Mouse (Mus musculus): ENCODE measurements around the gene Igf1r. TPM values are rescaled to one million over a fixed set of nuclear protein-coding genes. Genes with fewer than 3 reads are reported as not detected.

Igf1r gene
- polyA plus RNA-seq, 1 experiment: 21.3 TPM

DNA sequence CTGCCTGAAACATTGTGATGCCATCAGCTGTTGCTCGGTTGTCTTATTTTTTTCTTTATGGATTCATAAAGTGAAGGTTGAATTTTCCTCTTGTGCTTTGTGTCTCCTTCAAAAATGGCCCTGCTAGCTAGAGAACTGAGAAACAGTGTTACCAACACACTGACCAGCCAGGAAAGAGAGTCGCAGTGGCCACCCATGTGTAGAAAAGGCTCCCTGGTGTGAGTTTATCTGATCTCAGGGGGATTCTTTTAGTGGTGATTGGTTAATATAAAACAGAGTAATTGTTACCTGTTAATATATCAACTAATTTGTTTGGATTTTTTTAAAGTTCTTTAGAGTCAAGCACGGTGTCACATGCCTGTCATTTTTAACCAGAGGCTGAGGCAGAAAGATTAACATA lies 33.2 kb upstream of the Igf1r start:
- TF ChIP-seq CTCF (IDR thresholded peaks at IDR 0.05; ENCODE audit: control insufficient read depth, insufficient read depth, low read length) (no peak), POLR2A (IDR thresholded peaks at IDR 0.05; ENCODE audit: borderline replicate concordance, control insufficient read depth, low read depth, low read length) (no peak)
- WGBS: 81% methylated on average over 3 of the region's 3 CpGs
- Histone ChIP-seq H3K4me1 (ENCODE audit: control insufficient read depth, insufficient read depth, low read length) (no peaks in the 10 kb centered on the region; the same call in 1 of the 2 replicates), H3K4me3 (replicated peaks; ENCODE audit: control insufficient read depth, low read depth, low read length) (no peak overlapping the region), H3K27ac (ENCODE audit: control insufficient read depth, insufficient read depth, low read depth, low read length, poor library complexity) (no peak overlapping the region)

DNA sequence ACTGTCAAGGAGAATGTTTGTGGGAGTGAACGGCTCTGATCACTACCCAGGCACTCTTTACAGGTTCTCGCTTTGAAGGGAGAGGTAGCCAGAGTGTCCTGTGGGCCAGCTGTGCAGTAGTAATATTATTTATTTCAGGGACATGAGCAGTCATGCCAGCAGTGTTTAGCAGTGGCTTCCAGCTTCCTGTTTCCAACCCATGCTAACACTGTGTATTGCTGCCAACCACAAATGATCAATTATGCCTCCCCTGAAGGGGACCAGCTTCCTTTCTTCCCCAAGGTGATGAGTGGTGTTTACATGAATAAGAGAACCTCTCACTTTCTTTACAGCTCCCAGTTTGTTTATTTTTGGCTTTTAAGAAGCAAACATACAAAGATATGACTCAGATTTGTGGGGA lies 28.4 kb upstream of the Igf1r start:
- H3K4me3 ChIP-seq (replicated peaks; ENCODE audit: control insufficient read depth, low read depth, low read length): no peak overlapping the region
- no peak overlapping the region for H3K27ac ChIP-seq (ENCODE audit: control insufficient read depth, insufficient read depth, low read depth, low read length, poor library complexity)
- TF ChIP-seq POLR2A (IDR thresholded peaks at IDR 0.05; ENCODE audit: borderline replicate concordance, control insufficient read depth, low read depth, low read length) (no peak), CTCF (IDR thresholded peaks at IDR 0.05; ENCODE audit: control insufficient read depth, insufficient read depth, low read length) (no peak)
- 27% methylated on average over 2 of the region's 2 CpGs for WGBS
- no peaks in the 10 kb centered on the region; the same call in 1 of the 2 replicates for H3K4me1 ChIP-seq (ENCODE audit: control insufficient read depth, insufficient read depth, low read length)

DNA sequence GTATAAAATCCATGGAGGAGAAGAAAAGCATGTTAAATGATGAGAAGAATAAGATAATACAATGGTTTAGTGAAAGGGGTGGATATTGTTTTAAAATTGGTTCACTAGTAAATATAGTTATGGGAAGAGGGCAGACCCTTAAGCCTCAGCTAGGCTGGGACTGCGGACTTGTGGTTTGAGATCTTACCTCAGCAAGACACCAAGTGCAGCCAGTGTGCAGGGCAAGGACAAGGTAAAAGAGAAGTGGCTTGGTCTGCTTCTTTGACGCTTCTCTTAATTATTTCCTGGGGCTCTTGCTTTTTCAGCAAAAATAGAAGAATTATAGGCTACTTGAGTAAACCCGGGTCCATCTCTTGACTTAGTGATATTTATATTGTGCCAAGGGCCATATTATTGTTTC lies 22.5 kb upstream of the Igf1r start:
- Histone ChIP-seq H3K4me3 (replicated peaks; ENCODE audit: control insufficient read depth, low read depth, low read length) (no peak overlapping the region), H3K4me1 (ENCODE audit: control insufficient read depth, insufficient read depth, low read length) (no peaks in the 10 kb centered on the region; the same call in 1 of the 2 replicates), H3K27ac (ENCODE audit: control insufficient read depth, insufficient read depth, low read depth, low read length, poor library complexity) (no peak overlapping the region)
- TF ChIP-seq POLR2A (IDR thresholded peaks at IDR 0.05; ENCODE audit: borderline replicate concordance, control insufficient read depth, low read depth, low read length) (no peak), CTCF (IDR thresholded peaks at IDR 0.05; ENCODE audit: control insufficient read depth, insufficient read depth, low read length) (no peak)
- WGBS: 3% methylated on average over 3 of the region's 3 CpGs

DNA sequence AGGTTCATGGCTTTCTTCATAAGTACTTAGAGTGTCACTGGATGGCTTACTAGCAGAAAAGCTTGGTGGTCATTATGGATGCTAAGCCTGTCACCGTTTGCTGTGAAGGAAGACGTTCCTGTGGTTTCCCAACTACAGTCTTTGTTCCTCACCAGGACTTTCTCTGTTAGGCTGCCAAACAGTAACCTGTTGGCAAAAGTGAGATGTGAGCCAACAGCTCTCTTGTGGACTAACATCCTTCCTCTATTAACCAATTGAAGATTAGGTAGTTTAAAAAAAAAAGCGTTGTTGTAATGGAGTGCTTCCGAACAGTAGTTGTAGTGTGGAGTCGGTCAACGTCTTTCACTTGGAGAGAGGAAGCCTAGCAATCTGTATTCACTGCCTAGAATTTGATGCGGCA lies 15.8 kb upstream of the Igf1r start:
- 39% methylated on average over 7 of the region's 7 CpGs for WGBS
- Histone ChIP-seq H3K4me3 (replicated peaks; ENCODE audit: control insufficient read depth, low read depth, low read length) (no peak overlapping the region), H3K27ac (ENCODE audit: control insufficient read depth, insufficient read depth, low read depth, low read length, poor library complexity) (peak overlapping the region; percentile 33; the same call in 1 of the 2 replicates), H3K4me1 (ENCODE audit: control insufficient read depth, insufficient read depth, low read length) (no peaks in the 10 kb centered on the region; the same call in 1 of the 2 replicates)
- TF ChIP-seq CTCF (IDR thresholded peaks at IDR 0.05; ENCODE audit: control insufficient read depth, insufficient read depth, low read length): no peak
- TF ChIP-seq POLR2A (IDR thresholded peaks at IDR 0.05; ENCODE audit: borderline replicate concordance, control insufficient read depth, low read depth, low read length): no peak

DNA sequence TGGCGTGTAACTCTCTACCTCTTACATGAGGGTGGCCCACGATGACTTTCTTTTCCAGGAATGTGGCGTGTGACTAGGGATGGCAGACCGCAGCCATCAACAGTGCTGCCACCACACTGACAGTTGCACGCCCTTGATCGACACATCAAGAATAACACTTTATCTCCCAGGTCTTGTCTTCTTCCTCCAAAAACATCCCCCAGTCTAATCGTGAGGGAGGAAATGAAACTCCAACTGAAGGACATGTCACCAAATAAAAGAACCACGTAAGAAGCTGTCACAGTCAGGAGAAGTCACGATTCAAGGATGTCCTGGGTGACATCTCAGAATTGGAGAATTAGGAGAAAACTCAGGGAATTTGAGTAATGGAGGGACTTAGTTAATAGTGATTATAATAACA lies 8.8 kb upstream of the Igf1r start:
- Histone ChIP-seq H3K4me1 (ENCODE audit: control insufficient read depth, insufficient read depth, low read length) (no peaks in the 10 kb centered on the region; the same call in 1 of the 2 replicates), H3K27ac (ENCODE audit: control insufficient read depth, insufficient read depth, low read depth, low read length, poor library complexity) (no peak overlapping the region), H3K4me3 (replicated peaks; ENCODE audit: control insufficient read depth, low read depth, low read length) (no peak overlapping the region)
- TF ChIP-seq POLR2A (IDR thresholded peaks at IDR 0.05; ENCODE audit: borderline replicate concordance, control insufficient read depth, low read depth, low read length): no peak
- no peak for TF ChIP-seq CTCF (IDR thresholded peaks at IDR 0.05; ENCODE audit: control insufficient read depth, insufficient read depth, low read length)
- 33% methylated on average over 9 of the region's 9 CpGs for WGBS

DNA sequence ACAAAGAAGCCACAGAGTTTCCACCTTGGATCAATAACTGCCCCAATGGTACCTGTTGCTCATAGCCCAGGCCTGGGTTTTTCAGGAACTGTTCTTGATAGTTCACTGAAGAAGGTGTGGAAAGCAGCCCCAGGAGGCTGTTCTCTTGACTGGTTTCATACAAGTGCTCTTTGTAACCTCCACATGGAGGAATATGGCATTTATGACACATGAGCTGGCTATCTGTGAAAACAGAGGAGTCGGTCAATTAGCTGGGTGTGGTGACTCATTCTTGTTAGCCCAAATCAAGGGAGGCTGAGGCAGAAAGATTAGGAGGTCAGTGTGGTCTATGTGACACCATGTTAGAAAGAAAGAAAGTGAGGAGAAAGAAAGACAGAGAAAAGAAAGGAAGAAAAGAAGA lies 5.7 kb upstream of the Igf1r start:
- 65% methylated on average over 1 of the region's 1 CpGs for WGBS
- Histone ChIP-seq H3K4me1 (ENCODE audit: control insufficient read depth, insufficient read depth, low read length) (no peaks in the 10 kb centered on the region; the same call in 1 of the 2 replicates), H3K27ac (ENCODE audit: control insufficient read depth, insufficient read depth, low read depth, low read length, poor library complexity) (no peak overlapping the region), H3K4me3 (replicated peaks; ENCODE audit: control insufficient read depth, low read depth, low read length) (no peak overlapping the region)
- TF ChIP-seq CTCF (IDR thresholded peaks at IDR 0.05; ENCODE audit: control insufficient read depth, insufficient read depth, low read length): no peak
- no peak for TF ChIP-seq POLR2A (IDR thresholded peaks at IDR 0.05; ENCODE audit: borderline replicate concordance, control insufficient read depth, low read depth, low read length)

DNA sequence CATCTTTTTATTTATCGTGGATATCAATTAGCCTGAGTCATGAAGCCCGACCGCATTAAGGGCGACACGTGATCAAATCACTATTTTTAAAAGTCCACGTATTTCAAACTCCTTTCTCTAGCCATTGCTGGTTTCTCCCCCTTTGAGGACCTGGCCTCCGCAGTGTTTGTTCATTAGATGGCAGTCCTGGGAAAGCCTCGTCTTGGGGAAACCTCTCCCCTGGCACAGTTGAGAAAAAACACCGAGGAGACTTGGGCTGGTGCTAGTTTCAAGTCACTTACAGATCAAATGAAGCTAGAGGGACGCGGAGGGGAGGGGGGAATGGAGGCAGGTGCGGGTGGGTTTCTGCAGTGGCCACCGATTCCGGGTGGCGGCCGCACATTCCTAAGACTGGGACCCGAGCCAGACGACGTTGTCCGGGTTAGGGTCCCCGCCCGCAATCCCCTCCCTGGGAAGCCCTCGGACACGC lies 2.2 kb upstream of the Igf1r start:
- WGBS: under 1% methylated on average over 24 of the region's 24 CpGs
- peak overlapping the region; percentile 99 for H3K27ac ChIP-seq (ENCODE audit: control insufficient read depth, insufficient read depth, low read depth, low read length, poor library complexity)
- H3K4me1 ChIP-seq (ENCODE audit: control insufficient read depth, insufficient read depth, low read length): no peaks in the 10 kb centered on the region
- no peak for TF ChIP-seq POLR2A (IDR thresholded peaks at IDR 0.05; ENCODE audit: borderline replicate concordance, control insufficient read depth, low read depth, low read length)
- H3K4me3 ChIP-seq (replicated peaks; ENCODE audit: control insufficient read depth, low read depth, low read length): peak overlapping the region; percentile 68

DNA sequence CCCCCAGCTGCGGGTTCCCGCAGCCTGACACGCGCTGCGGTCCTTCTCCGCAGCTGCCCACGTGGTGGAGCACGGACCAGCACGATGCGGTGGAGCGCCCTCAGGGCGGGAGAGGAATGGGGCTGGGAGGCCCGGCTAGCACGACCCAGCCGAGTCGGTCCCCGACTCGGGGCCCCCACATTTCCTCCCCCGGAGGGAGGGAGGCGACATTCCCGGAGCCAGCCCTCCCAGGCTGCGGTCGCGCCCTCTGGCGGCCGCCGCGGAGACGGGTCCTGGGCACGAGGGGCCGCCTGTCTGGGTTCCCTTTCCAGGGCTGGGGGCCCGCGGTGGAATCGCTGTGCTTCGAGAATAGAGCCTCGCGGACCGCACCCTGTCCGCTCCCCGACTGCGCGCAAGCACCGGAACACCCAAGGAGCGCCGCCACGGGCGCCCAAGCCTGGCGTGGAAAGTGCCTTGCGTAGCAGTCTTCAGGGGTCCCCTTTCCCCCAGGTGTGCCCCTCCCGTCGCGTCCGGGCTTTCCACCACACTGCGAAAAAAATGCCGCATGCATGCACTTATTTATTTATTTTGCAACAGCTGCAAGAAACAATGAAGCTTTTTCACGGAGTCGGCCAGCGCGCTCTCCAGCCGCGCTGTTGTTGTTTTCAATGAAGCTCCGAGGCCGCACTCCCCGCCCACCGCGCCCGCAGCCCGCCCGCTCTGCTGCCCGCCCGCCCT lies 1.7 kb upstream of the Igf1r start:
- TF ChIP-seq CTCF (IDR thresholded peaks at IDR 0.05; ENCODE audit: control insufficient read depth, insufficient read depth, low read length) (peak; percentile 56), POLR2A (IDR thresholded peaks at IDR 0.05; ENCODE audit: borderline replicate concordance, control insufficient read depth, low read depth, low read length) (0 out of 2 replicates have a peak, but pooled peaks have one; percentile 16)
- WGBS: under 1% methylated on average over 68 of the region's 71 CpGs
- peak overlapping the region; percentile 68 for H3K4me3 ChIP-seq (replicated peaks; ENCODE audit: control insufficient read depth, low read depth, low read length)
- peak overlapping the region; percentile 99 for H3K27ac ChIP-seq (ENCODE audit: control insufficient read depth, insufficient read depth, low read depth, low read length, poor library complexity)
- H3K4me1 ChIP-seq (ENCODE audit: control insufficient read depth, insufficient read depth, low read length): no peaks in the 10 kb centered on the region
